Mouse (Mus musculus) lung, embryonic 14.5 days (tissue): Measurements from ENCODE around the gene Gpr65. TPM values are rescaled to one million over a fixed set of nuclear protein-coding genes. Genes with fewer than 3 reads are reported as not detected.
A peak's percentile ranks its signal among the peaks of the same experiment; 100 is the strongest.

ENCODE experiments used
- ATAC-seq: fragments of 200-750 bp; cut with Nextera tagmentation; 2 replicates; pipeline ENCODE4 v1.8.0; 2017; ENCODE audit warnings: mild to moderate bottlenecking, moderate TSS enrichment, moderate library complexity; ENCODE audit not compliant: insufficient read depth
- DNase-seq: peaks from one replicate; pipeline ENCODE4 v3.0.0-alpha.2; 2015
- H3K27ac ChIP-seq: fragments of 300-500 bp; sonication (generic); 2 replicates; pipeline ENCODE4 v1.5.1; 2014; ENCODE audit warnings: low read depth, mild to moderate bottlenecking, moderate library complexity
- H3K27me3 ChIP-seq: fragments of 300-500 bp; sonication (generic); 2 replicates; pipeline ENCODE4 v1.6.1; 2014; ENCODE audit warnings: low read length, control low read depth; ENCODE audit not compliant: insufficient read depth
- H3K36me3 ChIP-seq: fragments of 300-500 bp; sonication (generic); 2 replicates; pipeline ENCODE4 v1.6.1; 2014; ENCODE audit warnings: control low read depth; ENCODE audit not compliant: insufficient read depth
- H3K4me1 ChIP-seq: fragments of 300-500 bp; sonication (generic); 2 replicates; pipeline ENCODE4 v1.6.1; 2014; ENCODE audit warnings: antibody characterized with exemption, control low read depth; ENCODE audit not compliant: insufficient read depth
- H3K4me2 ChIP-seq: fragments of 300-500 bp; sonication (generic); 2 replicates; pipeline ENCODE4 v1.6.1; 2014; ENCODE audit warnings: mild to moderate bottlenecking
- H3K4me3 ChIP-seq: fragments of 300-500 bp; sonication (generic); 2 replicates; pipeline ENCODE4 v1.5.1; 2014; ENCODE audit warnings: low read depth, low read length
- H3K9ac ChIP-seq: fragments of 300-500 bp; sonication (generic); 2 replicates; pipeline ENCODE4 v1.6.1; 2014
- H3K9me3 ChIP-seq: fragments of 300-500 bp; sonication (generic); 2 replicates; pipeline ENCODE4 v1.6.1; 2016; ENCODE audit warnings: low read depth, low read length, control low read depth
- CTCF ChIP-seq: IDR thresholded peaks from 2 replicates; pipeline ENCODE4 v1.5.1; 2016; ENCODE audit warnings: antibody characterized with exemption, low read depth
- WGBS: fragments of 180-500 bp; shearing (Covaris S2); extraction: QIAGEN DNeasy Blood & Tissue Kit; methylation state at CpG from one replicate; pipeline ENCODE4 v1.1.7; 2014; 5-methylcytosine and 5-hydroxymethylcytosine counted together
- polyA plus RNA-seq: library from polyadenylated mRNA; unstranded; fragments of >200 nt; fragmentation: Nextera tagmentation; extraction: Ambion mirVana; gene quantifications from 2 replicates; pipeline ENCODE4 v1.2.1, GENCODE M21; 2014

Gene Gpr65
- polyA plus RNA-seq, 1 experiment from 2014 or later, result 0.84 TPM

DNA sequence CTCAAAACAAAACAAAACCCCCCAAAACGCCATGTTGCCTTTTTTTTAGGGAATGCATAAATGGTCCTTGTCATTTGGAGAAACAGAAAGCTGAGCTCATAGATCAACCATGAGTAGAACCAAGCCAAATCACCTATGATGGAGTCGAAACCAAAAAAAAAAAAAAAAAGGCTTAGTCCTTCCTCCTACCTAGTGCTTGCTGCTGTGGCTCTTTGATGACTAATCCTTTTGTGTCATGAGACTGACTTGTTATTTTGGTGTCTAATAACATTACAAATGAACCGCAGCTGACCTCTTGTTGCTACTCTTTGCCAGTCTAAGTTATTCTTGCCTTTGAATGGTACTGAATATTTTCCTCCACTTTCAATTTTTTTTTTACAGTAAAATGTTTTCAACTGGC is 18.8 kb upstream of the Gpr65 start:
- TF ChIP-seq CTCF, result no peak
- Histone ChIP-seq H3K4me3 (no peak overlapping the region), H3K27ac (no peak overlapping the region), H3K36me3 (peaks cover 9% of the 10 kb centered on the region; the same call in 1 of the 2 replicates), H3K9ac (no peak overlapping the region), H3K4me1 (no peaks in the 10 kb centered on the region), H3K27me3 (no peaks in the 10 kb centered on the region), H3K4me2 (no peak overlapping the region), H3K9me3 (no peaks in the 10 kb centered on the region)
- ATAC-seq (no peak), DNase-seq (no peak)
- 74% methylated on average over 3 of the region's 3 CpGs for WGBS

DNA sequence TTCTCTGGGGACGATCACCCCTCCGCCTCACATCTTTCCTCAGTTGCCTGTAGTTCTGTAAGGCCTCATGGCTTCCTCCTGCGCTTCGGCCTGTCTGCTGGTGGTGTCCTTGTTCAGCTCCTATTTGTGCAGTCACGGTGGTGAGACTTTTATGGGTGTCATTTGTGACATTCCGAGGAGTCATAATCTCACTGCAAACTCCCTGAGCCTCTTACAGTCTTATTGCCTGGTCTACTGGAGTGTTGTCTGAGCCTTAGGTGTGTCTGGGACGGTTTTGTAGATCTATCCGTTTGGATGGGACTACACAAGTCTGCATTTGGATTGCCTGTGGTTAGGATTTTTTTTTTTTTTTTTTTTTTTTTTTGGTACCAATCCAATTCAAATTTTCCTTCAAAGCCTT is 18.1 kb upstream of the Gpr65 start:
- DNase-seq (no peak), ATAC-seq (no peak)
- H3K9me3 ChIP-seq, result no peaks in the 10 kb centered on the region
- no peak for TF ChIP-seq CTCF
- H3K9ac ChIP-seq, result no peak overlapping the region
- H3K27ac ChIP-seq, result no peak overlapping the region
- peaks cover 11% of the 10 kb centered on the region; the same call in 1 of the 2 replicates for H3K36me3 ChIP-seq
- WGBS, result 89% methylated on average over 8 of the region's 8 CpGs
- no peak overlapping the region for H3K4me3 ChIP-seq
- H3K4me1 ChIP-seq, result no peaks in the 10 kb centered on the region
- H3K4me2 ChIP-seq, result no peak overlapping the region
- H3K27me3 ChIP-seq, result no peaks in the 10 kb centered on the region

DNA sequence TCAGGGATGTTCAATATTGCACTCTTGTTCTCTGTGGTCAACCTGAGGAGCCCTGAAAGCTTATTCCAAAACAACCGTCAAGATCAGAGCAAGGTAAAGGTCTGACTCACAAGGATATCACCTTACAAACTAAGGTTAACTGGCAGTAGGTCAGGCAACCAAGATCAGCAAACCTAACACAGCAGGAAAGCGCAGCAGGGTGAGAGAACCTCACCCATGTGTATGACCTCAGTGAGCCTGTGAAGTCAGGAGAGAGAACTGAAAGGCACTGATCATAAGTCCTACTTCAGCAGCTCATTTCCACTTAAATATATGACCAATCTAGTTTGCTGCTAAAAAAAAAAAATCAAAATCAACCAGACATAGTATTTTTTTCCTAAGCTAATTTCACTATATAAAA is 16.0 kb upstream of the Gpr65 start:
- H3K36me3 ChIP-seq, result peaks cover 11% of the 10 kb centered on the region; the same call in 1 of the 2 replicates
- H3K27ac ChIP-seq, result no peak overlapping the region
- WGBS, result 67% methylated on average over 2 of the region's 2 CpGs
- no peak overlapping the region for H3K4me3 ChIP-seq
- H3K9me3 ChIP-seq, result no peaks in the 10 kb centered on the region
- no peaks in the 10 kb centered on the region for H3K27me3 ChIP-seq
- no peaks in the 10 kb centered on the region for H3K4me1 ChIP-seq
- no peak overlapping the region for H3K4me2 ChIP-seq
- ATAC-seq (no peak), DNase-seq (no peak)
- H3K9ac ChIP-seq, result no peak overlapping the region
- TF ChIP-seq CTCF, result no peak

DNA sequence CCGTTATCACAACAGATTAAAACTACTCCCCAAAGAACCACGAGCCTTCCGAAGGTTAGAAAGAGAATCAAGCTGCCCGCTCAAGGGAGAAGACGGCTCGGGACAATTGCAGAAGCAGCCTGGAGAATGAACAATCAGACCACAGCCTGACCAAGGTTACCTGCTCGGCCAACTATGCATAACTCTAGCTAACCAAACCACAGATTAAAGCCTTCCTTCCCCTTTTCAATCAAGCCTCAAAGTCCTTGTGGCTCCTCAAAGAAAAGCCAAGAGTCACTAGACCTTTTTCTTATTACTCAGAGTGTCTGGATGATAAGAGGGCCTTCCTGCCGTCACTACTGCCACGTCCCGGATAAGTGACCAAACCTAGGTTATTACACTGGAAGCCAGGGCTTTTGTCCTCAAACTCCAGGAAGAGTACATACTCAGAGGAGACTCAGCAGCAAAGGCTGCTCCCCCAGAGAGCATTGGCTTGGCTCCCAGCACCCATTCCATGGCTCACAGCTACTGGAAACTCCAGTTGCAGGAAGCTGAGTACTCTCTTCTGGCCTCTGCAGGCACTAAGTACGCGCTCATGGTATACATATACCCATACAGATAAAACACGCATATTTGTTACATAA is 13.0 kb upstream of the Gpr65 start:
- H3K36me3 ChIP-seq, result peaks cover 3% of the 10 kb centered on the region; the same call in 1 of the 2 replicates
- H3K9me3 ChIP-seq, result no peaks in the 10 kb centered on the region
- no peak for DNase-seq
- no peak overlapping the region for H3K9ac ChIP-seq
- no peak for ATAC-seq
- WGBS, result 78% methylated on average over 13 of the region's 13 CpGs
- H3K27me3 ChIP-seq, result no peaks in the 10 kb centered on the region
- H3K4me2 ChIP-seq, result no peak overlapping the region
- TF ChIP-seq CTCF, result no peak
- no peaks in the 10 kb centered on the region for H3K4me1 ChIP-seq
- H3K27ac ChIP-seq, result no peak overlapping the region
- H3K4me3 ChIP-seq, result no peak overlapping the region

DNA sequence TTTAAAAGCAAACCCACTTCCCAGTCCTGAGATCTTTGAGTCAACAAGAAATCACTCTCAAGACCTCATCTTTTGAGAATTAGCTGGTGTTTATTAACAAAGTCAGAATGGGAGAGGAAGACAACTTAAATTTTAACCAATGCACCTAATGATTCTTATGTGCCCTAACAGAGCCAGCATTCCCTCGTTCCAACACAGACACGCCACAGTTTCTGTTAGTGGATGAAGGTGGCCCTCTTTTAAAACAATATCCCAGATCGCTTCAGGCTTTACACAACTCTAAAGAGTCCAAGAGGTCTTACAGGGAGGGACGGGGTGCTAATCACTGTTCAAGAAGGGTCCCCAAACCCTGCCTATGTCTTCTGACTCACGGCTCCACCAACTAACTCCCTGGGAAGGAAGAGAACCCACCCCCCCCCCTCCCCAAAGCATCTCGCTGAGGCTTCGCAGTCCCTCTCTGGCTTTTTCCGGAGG is 10.0 kb upstream of the Gpr65 start:
- H3K4me3 ChIP-seq, result peak overlapping the region; percentile 75

DNA sequence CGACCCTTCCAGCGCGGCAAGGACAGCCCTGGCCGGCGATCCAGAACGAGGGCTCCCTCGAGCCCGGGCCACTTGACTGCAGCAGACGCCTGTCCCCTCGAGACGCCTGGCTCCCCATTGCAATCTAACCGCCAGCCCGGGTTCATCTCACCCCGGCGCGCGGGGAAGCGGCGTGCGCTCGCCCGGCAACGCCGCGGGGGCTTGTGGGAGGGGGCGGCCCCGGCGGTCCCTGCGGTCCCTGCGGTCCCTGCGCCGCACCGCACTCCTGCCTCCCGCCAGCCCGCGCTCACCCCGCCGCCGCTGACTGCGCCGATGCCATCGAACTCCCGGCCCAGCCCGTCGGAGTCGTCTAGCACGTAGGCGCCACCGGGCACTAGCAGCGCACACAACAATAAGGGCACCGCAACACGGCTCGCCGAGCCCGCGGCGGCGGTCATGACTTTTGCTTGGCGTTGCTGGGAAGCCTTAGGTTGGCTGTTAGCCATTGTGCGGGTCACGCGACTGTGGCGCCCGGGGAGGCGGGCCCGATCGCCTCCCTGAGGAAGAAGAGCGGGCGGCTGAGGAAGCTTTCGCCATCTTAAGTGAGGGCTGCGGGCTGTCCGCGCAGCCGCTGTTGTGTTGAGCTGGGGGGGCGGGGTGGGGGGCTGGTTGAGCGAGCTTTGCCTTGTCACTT is 9.5 kb upstream of the Gpr65 start, which contains the start of gene Galc:
Galc (minus strand) TSS at position 615 of the 673 bp plus-strand sequence.
- H3K4me2 ChIP-seq, result peak within 1 kb of the TSS; percentile 74
- H3K27ac ChIP-seq, result peak within 1 kb of the TSS; percentile 94
- ATAC-seq (peak; percentile 95), DNase-seq (peak; percentile 94)
- no peaks in the 10 kb centered on the region for H3K27me3 ChIP-seq
- no peak for TF ChIP-seq CTCF
- peak within 1 kb of the TSS; percentile 92 for H3K9ac ChIP-seq
- H3K4me1 ChIP-seq, result no peaks in the 10 kb centered on the region
- under 1% methylated on average over 73 of the region's 76 CpGs for WGBS
- H3K4me3 ChIP-seq, result peak within 1 kb of the TSS; percentile 75
- H3K9me3 ChIP-seq, result no peaks in the 10 kb centered on the region
- H3K36me3 ChIP-seq, result peaks cover 3% of the 10 kb centered on the region; the same call in 1 of the 2 replicates

More for the DNA sequence above, 10.0 kb upstream of the Gpr65 start:
- DNase-seq (no peak), ATAC-seq (no peak)
- under 1% methylated on average over 8 of the region's 8 CpGs for WGBS
- H3K27me3 ChIP-seq, result no peaks in the 10 kb centered on the region
- H3K4me2 ChIP-seq, result peak overlapping the region; percentile 74
- peaks cover 3% of the 10 kb centered on the region; the same call in 1 of the 2 replicates for H3K36me3 ChIP-seq
- H3K4me1 ChIP-seq, result no peaks in the 10 kb centered on the region
- peak overlapping the region; percentile 94 for H3K27ac ChIP-seq
- no peak for TF ChIP-seq CTCF
- no peaks in the 10 kb centered on the region for H3K9me3 ChIP-seq
- peak overlapping the region; percentile 92 for H3K9ac ChIP-seq

DNA sequence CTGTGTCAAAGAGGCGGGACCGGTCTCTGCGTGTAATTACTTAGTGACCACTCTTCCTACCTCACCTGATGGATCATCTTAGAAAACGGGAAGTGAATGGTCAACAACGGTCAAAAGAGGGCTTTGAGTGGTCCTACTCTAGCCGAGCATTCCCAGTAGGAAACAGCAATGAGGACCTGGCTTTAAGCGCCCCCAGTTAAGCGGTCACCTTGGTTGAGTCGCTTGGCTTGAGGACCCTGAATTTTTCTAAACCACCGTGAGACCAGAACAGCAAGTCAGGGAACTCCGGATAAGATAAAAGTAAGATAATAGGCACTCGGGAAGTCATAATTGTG is 8.9 kb upstream of the Gpr65 start:
- ATAC-seq (no peak), DNase-seq (no peak)
- Histone ChIP-seq H3K4me1 (no peaks in the 10 kb centered on the region), H3K4me3 (peak overlapping the region; percentile 75), H3K9me3 (no peaks in the 10 kb centered on the region), H3K9ac (peak overlapping the region; percentile 92), H3K27ac (no peak overlapping the region; the same call in 1 of the 2 replicates), H3K27me3 (no peaks in the 10 kb centered on the region), H3K4me2 (peak overlapping the region; percentile 74), H3K36me3 (peaks cover 3% of the 10 kb centered on the region; the same call in 1 of the 2 replicates)
- WGBS, result 1% methylated on average over 12 of the region's 12 CpGs
- TF ChIP-seq CTCF, result no peak
